Mouse (Mus musculus) spleen, adult 12 weeks (tissue): ENCODE measurements around the gene Pigb.

Source experiments
- DNase-seq: peaks from one replicate; pipeline ENCODE4 v3.0.0; 2022; ENCODE audit warnings: low spot score

Gene Pigb

GRCm38 (mm10) chr9:72992576-72992975, 47.6 kb downstream of the Pigb start:
- no peak for DNase-seq

GRCm38 (mm10) chr9:72991420-72991819, 48.8 kb downstream of the Pigb start:
- no peak for DNase-seq

GRCm38 (mm10) chr9:72988706-72989105, 51.5 kb downstream of the Pigb start:
- no peak for DNase-seq

GRCm38 (mm10) chr9:72987703-72988102, 52.5 kb downstream of the Pigb start:
- DNase-seq: no peak

GRCm38 (mm10) chr9:72985250-72986220, 54.6 kb downstream of the Pigb start, which contains the start of the genes Ccpg1os and Ccpg1:
TSS of gene Ccpg1os (minus strand) at chr9:72985382.
TSS of gene Ccpg1 (plus strand) at chr9:72985429.
- DNase-seq: peak; percentile 88

GRCm38 (mm10) chr9:72983066-72983465, 57.1 kb downstream of the Pigb start:
- DNase-seq: no peak

GRCm38 (mm10) chr9:72975242-72975641, 64.9 kb downstream of the Pigb start:
- DNase-seq: no peak

GRCm38 (mm10) chr9:72974734-72975133, 65.4 kb downstream of the Pigb start:
- no peak for DNase-seq

- no peak for DNase-seq
Measured at GRCm38 (mm10) chr9:72972984-72973383, 67.2 kb downstream of the Pigb start.

GRCm38 (mm10) chr9:72972435-72972834, 67.7 kb downstream of the Pigb start:
- no peak for DNase-seq

GRCm38 (mm10) chr9:72969874-72970273, 70.3 kb downstream of the Pigb start:
- no peak for DNase-seq

- DNase-seq: no peak
Measured at GRCm38 (mm10) chr9:72968349-72969061, 71.7 kb downstream of the Pigb start.

GRCm38 (mm10) chr9:72961959-72962358, 78.2 kb downstream of the Pigb start:
- no peak for DNase-seq

- no peak for DNase-seq
Measured at GRCm38 (mm10) chr9:72961346-72961745, 78.8 kb downstream of the Pigb start.

- peak; percentile 55 for DNase-seq
Measured at GRCm38 (mm10) chr9:72958521-72959450, 81.4 kb downstream of the Pigb start, which contains the start of the genes Dyx1c1 and Gm44503. TSS of gene Dyx1c1 (plus strand) at chr9:72958785. TSS of gene Gm44503 (plus strand) at chr9:72958852.
